Mouse (Mus musculus) right cerebral cortex, adult 2 months (tissue): Measurements from ENCODE around the gene Leng1.
A peak's percentile ranks its signal among the peaks of the same experiment; 100 is the strongest.

Source experiments
- DNase-seq, 2 experiments: peaks; one replicate each; pipeline ENCODE4 v3.0.0; 2021 to 2022; ENCODE audit warnings: low spot score in 2 of 2

Leng1 gene

DNA sequence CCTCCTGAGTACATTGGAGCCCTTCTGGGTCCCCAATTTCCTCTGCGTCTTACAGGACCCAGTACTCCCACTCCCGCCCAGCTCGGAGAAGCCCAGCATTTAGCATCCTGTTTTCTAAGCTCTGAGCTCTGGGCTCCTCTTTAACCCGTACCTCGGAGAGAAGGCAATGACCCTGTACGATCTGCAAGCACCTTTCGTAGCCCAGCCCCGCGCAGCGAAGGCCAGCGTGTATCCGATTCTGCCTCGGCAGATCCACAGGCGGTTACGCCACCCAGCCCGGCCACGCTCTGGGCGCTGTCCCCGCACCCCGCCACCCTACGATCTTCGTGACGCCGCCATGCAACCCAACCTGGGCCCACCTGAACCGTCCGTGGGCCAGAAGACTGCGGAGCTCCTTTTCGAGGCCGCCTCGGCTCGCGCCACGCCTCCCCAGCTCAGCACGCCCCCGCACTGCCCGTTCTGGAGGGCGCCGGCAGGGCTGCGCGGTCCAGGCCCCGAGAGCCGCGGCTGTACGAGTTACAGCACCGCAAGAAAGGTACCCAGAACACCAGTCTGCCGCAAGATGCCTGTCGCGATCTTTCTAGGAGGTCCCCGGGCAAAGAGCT is 26.8 kb upstream of the Leng1 start, which contains the start of gene Tsen34:
Gene Tsen34, plus strand, starts transcription at position 482 of the 605 bp plus-strand sequence.
- no peak for DNase-seq

- peak in 1 of 2 experiments; percentile 16 for DNase-seq
Observed at GRCm38 (mm10) chr7:3691919-3692318, 26.3 kb upstream of the Leng1 start.

DNA sequence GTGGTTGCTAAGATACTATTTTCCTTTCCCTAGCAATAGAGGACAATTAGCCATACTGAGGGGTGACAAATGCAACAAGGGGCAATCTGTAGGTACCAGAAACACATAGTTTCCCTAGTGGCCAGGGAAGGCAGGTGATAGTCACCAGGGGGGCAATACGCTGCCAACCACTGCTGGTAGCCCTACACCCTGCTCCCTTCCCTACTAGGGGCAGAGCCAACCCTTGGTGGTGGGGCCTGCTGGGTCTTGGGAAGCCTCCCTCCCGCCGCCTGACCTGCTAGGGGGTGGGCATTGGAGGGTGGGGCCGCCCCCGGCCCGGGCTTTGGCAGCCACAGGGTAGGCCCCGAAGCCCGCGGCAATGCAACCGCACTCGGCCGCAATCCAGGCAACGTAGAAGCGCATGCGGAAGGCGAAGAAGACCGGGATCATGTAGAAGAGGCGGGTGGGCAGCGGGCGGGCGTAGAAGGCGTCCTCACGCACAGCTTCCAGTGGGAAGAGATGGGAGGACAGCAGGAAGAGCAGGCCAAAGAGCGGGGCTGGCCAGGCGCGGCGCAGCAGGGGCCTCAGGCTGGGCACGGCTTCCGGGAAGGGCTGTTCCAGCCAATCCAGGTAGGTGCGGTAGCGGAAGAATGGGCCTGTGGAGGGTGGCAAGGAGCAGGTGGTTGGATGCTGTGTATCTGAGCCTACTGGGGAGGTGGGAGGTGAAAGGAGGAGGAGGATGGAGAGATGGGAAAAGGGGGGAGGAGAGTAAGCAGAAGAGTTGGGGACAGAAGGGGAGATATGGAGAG is 20.0 kb upstream of the Leng1 start:
- no peak for DNase-seq

GRCm38 (mm10) chr7:3684698-3685097 is 19.1 kb upstream of the Leng1 start:
- DNase-seq = no peak

GRCm38 (mm10) chr7:3683908-3684550 is 18.4 kb upstream of the Leng1 start:
- DNase-seq = peak in 1 of 2 experiments; percentile 29

GRCm38 (mm10) chr7:3677342-3677741 is 11.7 kb upstream of the Leng1 start, which contains the start of gene Tmc4:
TSS of gene Tmc4 (minus strand) at chr7:3677553.
- DNase-seq = no peak

GRCm38 (mm10) chr7:3676371-3676770 is 10.7 kb upstream of the Leng1 start:
- DNase-seq = no peak

GRCm38 (mm10) chr7:3675228-3675548 is 9.5 kb upstream of the Leng1 start:
- DNase-seq = no peak

GRCm38 (mm10) chr7:3674507-3675227 is 9.0 kb upstream of the Leng1 start:
- DNase-seq = peak; percentile 88

GRCm38 (mm10) chr7:3666921-3667391 is 1.3 kb upstream of the Leng1 start:
- DNase-seq = no peak

GRCm38 (mm10) chr7:3664524-3665214 is 971 bp downstream of the Leng1 start:
- no peak for DNase-seq

DNA sequence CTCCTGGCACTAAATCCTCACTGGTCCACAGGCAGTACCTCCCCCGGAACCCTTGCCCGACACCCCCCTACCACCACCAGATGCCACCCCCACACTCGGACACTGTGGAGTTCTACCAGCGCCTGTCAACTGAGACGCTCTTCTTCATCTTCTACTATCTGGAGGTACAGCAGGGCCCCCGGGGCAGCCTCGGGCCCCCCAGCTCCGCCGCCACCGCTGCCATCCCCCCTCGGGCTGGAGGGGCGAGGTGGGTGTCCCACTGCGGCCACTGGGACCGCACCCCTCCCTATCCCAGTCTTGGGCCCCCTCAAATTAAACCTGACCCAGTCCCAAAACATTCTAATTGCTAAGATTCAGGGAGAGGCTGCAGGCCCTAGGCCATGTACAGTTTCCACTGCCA is 7.1 kb downstream of the Leng1 start:
- no peak for DNase-seq

DNA sequence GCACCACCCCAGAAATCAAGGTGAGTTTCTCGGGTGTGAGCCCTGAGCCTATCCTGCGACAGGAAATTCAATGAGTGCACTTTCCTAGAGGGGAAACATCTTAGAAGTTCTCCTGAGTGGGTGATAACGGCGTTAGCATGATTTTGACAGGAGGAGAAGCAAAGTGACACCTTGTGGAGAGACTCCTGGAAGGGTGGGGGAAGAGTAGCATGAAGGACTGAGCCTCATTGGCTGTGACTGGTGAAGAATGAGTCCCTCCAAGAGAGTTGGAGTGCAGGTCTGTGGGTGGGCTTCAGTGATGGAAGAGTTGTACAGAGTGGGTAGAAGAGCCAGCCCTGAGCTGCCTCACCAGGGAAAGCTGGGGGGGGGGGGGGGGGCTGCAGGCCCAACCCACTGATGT is 8.7 kb downstream of the Leng1 start:
- no peak for DNase-seq

DNA sequence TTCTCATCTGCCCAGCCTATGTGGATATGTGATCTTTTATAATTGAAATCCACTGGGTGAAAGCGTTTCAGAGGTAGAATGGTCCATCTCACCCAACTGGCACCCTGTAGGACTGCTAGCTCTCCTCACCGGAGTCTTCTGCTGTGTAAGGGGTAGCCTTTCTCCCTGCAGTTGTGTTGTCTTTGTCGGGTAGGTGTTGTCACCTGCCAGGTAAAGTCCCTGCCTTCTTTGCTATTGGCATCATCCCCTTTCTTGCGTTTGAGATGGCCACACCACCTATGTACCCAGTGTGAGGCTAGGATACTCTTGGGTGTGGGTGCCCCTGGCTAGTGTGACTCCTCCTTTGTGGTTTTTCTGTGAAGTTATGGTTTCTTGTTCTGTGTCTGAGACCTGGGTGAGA is 19.0 kb downstream of the Leng1 start:
- no peak for DNase-seq

- DNase-seq = no peak
Observed at GRCm38 (mm10) chr7:3646188-3646587, 19.5 kb downstream of the Leng1 start.

- peak in 1 of 2 experiments; percentile 31 for DNase-seq
Observed at GRCm38 (mm10) chr7:3645488-3646025, 20.1 kb downstream of the Leng1 start.

GRCm38 (mm10) chr7:3644672-3645487 is 20.8 kb downstream of the Leng1 start, which contains the start of gene Cnot3:
TSS of gene Cnot3 (plus strand) at chr7:3645268.
- DNase-seq = peak; percentile 99 to 100

DNA sequence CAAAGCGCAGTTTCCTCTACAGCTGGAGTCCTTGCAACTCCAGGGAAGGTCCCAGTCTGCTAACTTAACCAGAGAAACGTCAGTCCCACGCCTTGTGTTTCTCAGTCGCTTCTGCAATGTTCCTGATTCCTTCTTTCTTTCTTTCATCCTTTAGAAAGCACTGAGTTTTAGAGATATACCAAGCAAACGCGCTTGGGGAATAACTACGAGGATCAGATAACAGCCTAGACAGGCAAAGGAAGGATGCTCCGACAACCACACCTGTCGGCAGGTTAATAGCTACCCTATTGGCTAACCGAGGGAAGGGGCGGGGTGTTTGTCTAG is 21.3 kb downstream of the Leng1 start:
- no peak for DNase-seq

GRCm38 (mm10) chr7:3643843-3644242 is 21.8 kb downstream of the Leng1 start:
- peak in 1 of 2 experiments; percentile 12 for DNase-seq

DNA sequence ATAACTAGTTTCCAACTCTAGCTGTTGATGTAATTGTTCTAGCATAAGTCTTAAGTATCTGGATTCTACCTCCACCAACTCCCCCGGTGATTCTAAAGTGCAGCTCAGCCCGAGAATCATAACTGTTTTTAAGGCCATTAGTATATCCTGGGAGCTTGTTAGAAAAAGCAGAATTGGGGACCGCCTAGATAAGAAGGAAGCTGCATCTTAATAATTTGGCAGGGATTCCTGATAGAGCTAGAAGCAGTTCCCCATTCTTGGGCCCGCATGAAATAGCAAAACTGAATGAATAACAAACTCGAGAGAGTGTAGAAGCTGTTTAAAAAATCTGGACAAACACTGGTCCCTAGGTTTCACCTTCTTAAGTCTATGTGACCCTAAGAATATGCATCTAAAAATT is 22.2 kb downstream of the Leng1 start:
- no peak for DNase-seq
